Mouse (Mus musculus) forebrain, embryonic 16.5 days (tissue): ENCODE measurements around the gene Slx4ip. TPM values are rescaled to one million over a fixed set of nuclear protein-coding genes. Genes with fewer than 3 reads are reported as not detected.

ENCODE experiments used
- ATAC-seq: fragments of 200-750 bp; cut with Nextera tagmentation; 2 replicates; pipeline ENCODE4 v1.8.0; 2017; ENCODE audit warnings: mild to moderate bottlenecking, moderate library complexity
- H3K27ac ChIP-seq: fragments of 300-500 bp; sonication (generic); 2 replicates; pipeline ENCODE4 v1.5.1; 2014; ENCODE audit warnings: low read length, control low read depth
- H3K27me3 ChIP-seq: fragments of 300-500 bp; sonication (generic); replicated peaks from 2 replicates; pipeline ENCODE4 v1.6.1; 2014; ENCODE audit warnings: low read length; ENCODE audit not compliant: control insufficient read depth, insufficient read depth
- H3K36me3 ChIP-seq: fragments of 300-500 bp; sonication (generic); 2 replicates; pipeline ENCODE4 v1.6.1; 2014; ENCODE audit not compliant: control insufficient read depth, insufficient read depth
- H3K4me1 ChIP-seq: fragments of 300-500 bp; sonication (generic); replicated peaks from 2 replicates; pipeline ENCODE4 v1.6.1; 2014; ENCODE audit warnings: low read length; ENCODE audit not compliant: control insufficient read depth, insufficient read depth
- H3K4me2 ChIP-seq: fragments of 300-500 bp; sonication (generic); 2 replicates; pipeline ENCODE4 v1.6.1; 2014; ENCODE audit warnings: mild to moderate bottlenecking, low read length, control low read depth
- H3K4me3 ChIP-seq: fragments of 300-500 bp; sonication (generic); replicated peaks from 2 replicates; pipeline ENCODE4 v1.5.1; 2014; ENCODE audit warnings: mild to moderate bottlenecking, low read length, control low read depth
- H3K9ac ChIP-seq: fragments of 300-500 bp; sonication (generic); replicated peaks from 2 replicates; pipeline ENCODE4 v1.6.1; 2014; ENCODE audit warnings: low read depth, low read length, control low read depth
- H3K9me3 ChIP-seq: fragments of 300-500 bp; sonication (generic); 2 replicates; pipeline ENCODE4 v1.6.1; 2016; ENCODE audit warnings: low read length; ENCODE audit not compliant: control insufficient read depth
- WGBS: fragments of 180-500 bp; shearing (Covaris S2); extraction: QIAGEN DNeasy Blood & Tissue Kit; methylation state at CpG from one replicate; pipeline ENCODE4 v1.1.7; 2014; 5-methylcytosine and 5-hydroxymethylcytosine counted together
- polyA plus RNA-seq: library from polyadenylated mRNA; unstranded; fragments of >200 nt; fragmentation: Nextera tagmentation; extraction: Ambion mirVana; gene quantifications from 2 replicates; pipeline ENCODE4 v1.2.1, GENCODE M21; 2015

Gene Slx4ip
- polyA plus RNA-seq, 1 experiment from 2014 or later, result 12.4 TPM

DNA sequence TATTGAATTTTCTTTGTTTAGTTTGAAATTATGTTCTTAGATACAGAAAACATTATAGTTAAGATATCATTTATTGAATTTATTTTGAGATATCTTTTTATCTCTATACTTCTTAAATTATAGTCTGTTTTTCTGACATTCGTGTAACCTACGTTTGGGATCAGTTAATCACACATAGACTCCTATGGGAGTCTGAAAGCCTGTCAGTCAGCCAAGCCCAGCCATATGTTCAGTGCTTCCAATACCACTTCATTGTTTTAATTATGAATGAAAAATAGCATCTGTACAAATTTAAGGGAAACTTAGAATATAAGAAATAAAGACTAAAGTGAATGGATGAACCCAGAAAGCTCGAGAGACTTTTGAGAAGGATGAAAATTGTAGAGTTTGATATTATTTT is 17.6 kb downstream of the Slx4ip start:
- peaks cover 14% of the 10 kb centered on the region for H3K4me1 ChIP-seq
- H3K9me3 ChIP-seq, result no peaks in the 10 kb centered on the region
- no peak overlapping the region for H3K4me2 ChIP-seq
- WGBS, result 59% methylated on average over 3 of the region's 3 CpGs
- no peak for ATAC-seq
- H3K4me3 ChIP-seq, result no peak overlapping the region
- H3K9ac ChIP-seq, result no peak overlapping the region
- peaks cover 5% of the 10 kb centered on the region for H3K36me3 ChIP-seq
- H3K27ac ChIP-seq, result no peak overlapping the region
- H3K27me3 ChIP-seq, result no peaks in the 10 kb centered on the region

DNA sequence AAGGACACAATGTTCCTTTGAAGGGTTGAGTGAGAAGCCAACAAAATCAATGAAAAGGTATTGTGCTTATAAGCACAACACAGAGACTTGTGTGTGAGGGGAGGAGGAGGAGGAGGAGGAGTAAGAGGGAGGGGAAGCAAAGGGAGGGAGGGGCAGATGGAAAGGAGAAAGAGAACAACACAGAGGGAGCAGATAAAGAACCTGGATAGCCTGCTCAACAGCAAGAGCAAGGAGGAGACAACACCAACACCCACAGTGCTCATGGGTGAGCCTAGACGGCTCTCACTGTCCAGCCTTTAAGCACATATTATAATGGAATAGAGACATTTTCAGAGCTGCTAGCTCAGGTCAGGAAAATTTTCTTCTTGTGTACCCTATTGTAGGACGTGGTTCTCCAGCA is 18.3 kb downstream of the Slx4ip start:
- 60% methylated on average over 2 of the region's 2 CpGs for WGBS
- Histone ChIP-seq H3K4me1 (peaks cover 14% of the 10 kb centered on the region), H3K27me3 (no peaks in the 10 kb centered on the region), H3K36me3 (peaks cover 5% of the 10 kb centered on the region), H3K4me3 (no peak overlapping the region), H3K9ac (no peak overlapping the region), H3K27ac (no peak overlapping the region), H3K9me3 (no peaks in the 10 kb centered on the region), H3K4me2 (no peak overlapping the region)
- no peak for ATAC-seq

DNA sequence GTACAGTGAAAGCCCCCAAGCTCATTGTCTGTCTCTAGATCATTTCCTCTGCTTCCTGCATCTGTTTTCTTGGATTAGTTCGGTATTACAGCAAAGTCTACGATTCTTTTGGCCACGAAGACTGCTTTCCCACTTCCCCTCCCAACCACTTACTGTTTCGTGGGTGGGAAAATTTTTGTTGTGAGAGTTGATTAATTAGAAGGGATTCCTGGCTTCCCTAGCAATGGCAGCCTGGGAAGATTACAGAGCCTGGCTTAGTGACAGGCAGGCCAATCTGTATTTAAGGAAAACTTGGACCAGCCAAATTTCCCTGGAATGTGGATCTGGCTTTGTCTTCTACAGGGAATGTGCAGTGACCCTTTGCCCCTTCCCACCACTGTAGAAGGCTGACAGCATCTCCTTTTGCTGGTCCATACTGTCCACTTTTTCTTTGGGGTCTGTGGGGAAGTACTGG is 21.0 kb downstream of the Slx4ip start:
- no peaks in the 10 kb centered on the region for H3K36me3 ChIP-seq
- H3K4me1 ChIP-seq, result peaks cover 14% of the 10 kb centered on the region
- no peak overlapping the region for H3K27ac ChIP-seq
- no peaks in the 10 kb centered on the region for H3K27me3 ChIP-seq
- 5% methylated on average over 4 of the region's 4 CpGs for WGBS
- ATAC-seq, result peak; percentile 66
- no peaks in the 10 kb centered on the region for H3K9me3 ChIP-seq
- H3K4me3 ChIP-seq, result no peak overlapping the region
- no peak overlapping the region for H3K9ac ChIP-seq
- H3K4me2 ChIP-seq, result no peak overlapping the region

DNA sequence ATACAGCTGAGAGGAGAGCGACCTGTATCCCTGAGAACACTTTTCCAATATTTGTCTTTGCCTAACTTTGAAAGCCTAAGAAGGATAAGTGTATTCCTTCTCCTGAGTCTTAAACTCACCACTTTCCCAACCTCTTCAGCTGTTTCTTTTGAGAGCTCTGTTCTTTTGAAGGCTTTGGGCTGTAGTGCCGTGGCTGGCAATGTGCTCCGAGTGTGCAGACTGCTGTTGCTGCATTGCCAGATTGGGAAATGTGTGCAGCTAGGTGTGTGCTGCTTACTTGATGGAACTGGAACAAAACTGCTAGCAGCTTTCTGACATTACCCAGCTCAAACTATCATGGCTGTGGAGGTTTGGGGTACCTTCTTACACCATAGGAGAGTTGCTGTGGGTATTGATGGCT is 22.0 kb downstream of the Slx4ip start:
- Histone ChIP-seq H3K4me3 (no peak overlapping the region), H3K4me1 (peaks cover 14% of the 10 kb centered on the region), H3K27ac (no peak overlapping the region), H3K9me3 (no peaks in the 10 kb centered on the region), H3K4me2 (no peak overlapping the region), H3K27me3 (no peaks in the 10 kb centered on the region), H3K36me3 (no peaks in the 10 kb centered on the region), H3K9ac (no peak overlapping the region)
- ATAC-seq, result no peak
- WGBS, result 27% methylated on average over 3 of the region's 3 CpGs

DNA sequence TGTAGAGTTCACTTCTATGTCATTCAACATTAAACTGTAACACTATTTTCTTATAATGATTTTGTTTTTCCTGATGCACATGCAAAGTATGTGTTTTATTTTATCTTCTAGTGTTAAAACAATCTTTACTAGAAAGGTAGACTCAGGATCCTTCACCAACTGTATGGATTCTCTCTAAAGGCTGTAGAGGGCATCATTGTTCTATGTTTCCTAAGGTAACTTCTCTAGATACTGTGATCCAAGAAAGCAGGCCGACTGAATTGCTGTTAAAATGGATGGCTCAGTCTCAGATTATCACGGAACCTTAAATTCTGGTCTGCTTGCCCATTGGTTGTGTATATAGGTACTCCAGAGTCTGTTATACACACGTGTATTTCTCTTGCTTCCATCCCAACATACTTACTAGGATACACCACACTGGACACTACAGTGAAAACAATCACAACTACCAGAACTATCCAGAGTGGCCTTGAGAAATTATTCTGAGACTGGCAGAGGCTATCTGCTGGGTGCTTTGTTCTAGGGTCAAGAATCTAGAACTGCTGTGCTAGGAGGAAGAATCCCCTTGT is 23.4 kb downstream of the Slx4ip start:
- no peak overlapping the region for H3K9ac ChIP-seq
- no peak overlapping the region for H3K4me2 ChIP-seq
- no peak overlapping the region for H3K4me3 ChIP-seq
- H3K36me3 ChIP-seq, result no peaks in the 10 kb centered on the region
- no peaks in the 10 kb centered on the region for H3K27me3 ChIP-seq
- peaks cover 14% of the 10 kb centered on the region for H3K4me1 ChIP-seq
- H3K27ac ChIP-seq, result no peak overlapping the region
- peak; percentile 62 for ATAC-seq
- 49% methylated on average over 3 of the region's 3 CpGs for WGBS
- H3K9me3 ChIP-seq, result no peaks in the 10 kb centered on the region

DNA sequence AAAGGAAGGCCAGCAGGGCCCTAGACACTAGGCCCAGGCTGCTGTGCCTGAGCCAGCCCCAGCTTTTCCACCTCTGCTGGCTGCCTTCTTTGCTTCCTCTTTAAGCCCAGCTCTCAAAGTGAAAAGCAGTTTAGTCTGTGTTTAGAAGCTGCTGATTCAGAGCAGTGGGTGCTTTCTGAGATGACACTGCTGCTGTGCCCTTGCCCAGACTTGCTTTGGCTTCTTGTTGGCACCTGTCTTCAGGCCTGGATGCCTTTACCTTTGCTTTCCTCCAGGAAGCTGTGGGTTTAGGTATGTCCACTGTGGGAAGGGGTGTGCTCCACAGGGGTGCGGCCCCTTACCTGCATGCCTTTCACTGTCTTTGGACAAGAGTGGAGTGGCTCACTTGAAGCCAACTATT is 28.4 kb downstream of the Slx4ip start:
- WGBS, result 100% methylated on average over 1 of the region's 1 CpGs
- no peak overlapping the region for H3K9ac ChIP-seq
- H3K4me3 ChIP-seq, result no peak overlapping the region
- no peak for ATAC-seq
- H3K27ac ChIP-seq, result no peak overlapping the region
- H3K4me1 ChIP-seq, result no peaks in the 10 kb centered on the region; the same call in 1 of the 2 replicates
- H3K27me3 ChIP-seq, result no peaks in the 10 kb centered on the region
- H3K36me3 ChIP-seq, result no peaks in the 10 kb centered on the region
- H3K4me2 ChIP-seq, result no peak overlapping the region
- H3K9me3 ChIP-seq, result no peaks in the 10 kb centered on the region

DNA sequence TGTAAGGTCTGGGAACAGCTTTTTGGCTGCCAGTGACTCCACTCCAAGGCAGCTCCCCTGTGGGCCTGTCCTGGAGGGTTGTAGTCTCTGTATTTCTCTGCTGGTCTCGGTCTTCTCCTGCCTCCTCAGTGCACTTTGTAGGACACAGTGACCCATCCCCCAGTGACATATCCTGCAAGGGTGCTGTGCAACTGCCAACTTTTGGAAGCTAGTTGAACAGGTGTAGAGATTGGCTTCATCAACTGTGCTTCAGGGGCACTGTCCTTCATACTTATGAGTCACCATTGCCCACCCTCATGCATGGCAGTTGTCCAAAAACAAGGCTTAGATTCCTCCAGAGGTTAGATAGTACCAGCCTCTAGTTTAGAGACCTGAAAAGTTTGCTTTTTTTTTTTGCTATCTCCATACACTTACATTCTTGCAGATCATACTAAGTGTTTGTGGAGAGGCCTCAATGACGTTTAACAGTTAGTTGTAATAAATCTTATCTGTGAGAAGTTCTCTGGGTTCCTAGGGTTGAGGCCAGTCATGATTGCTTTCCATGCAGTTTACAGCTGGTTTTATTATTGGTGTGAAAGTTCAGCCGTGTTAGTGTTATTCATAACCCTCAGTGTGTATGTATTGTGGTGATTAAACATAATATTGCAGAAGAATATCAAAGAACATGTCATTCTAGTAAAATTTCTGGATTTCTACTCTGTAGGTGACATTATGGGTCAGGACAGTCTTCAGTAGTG is 29.4 kb downstream of the Slx4ip start:
- no peaks in the 10 kb centered on the region for H3K9me3 ChIP-seq
- no peaks in the 10 kb centered on the region for H3K27me3 ChIP-seq
- no peaks in the 10 kb centered on the region for H3K36me3 ChIP-seq
- H3K27ac ChIP-seq, result no peak overlapping the region
- no peak overlapping the region for H3K4me2 ChIP-seq
- ATAC-seq, result no peak
- no peak overlapping the region for H3K9ac ChIP-seq
- no peak overlapping the region for H3K4me3 ChIP-seq
- H3K4me1 ChIP-seq, result no peaks in the 10 kb centered on the region
- 86% methylated on average over 3 of the region's 3 CpGs for WGBS

DNA sequence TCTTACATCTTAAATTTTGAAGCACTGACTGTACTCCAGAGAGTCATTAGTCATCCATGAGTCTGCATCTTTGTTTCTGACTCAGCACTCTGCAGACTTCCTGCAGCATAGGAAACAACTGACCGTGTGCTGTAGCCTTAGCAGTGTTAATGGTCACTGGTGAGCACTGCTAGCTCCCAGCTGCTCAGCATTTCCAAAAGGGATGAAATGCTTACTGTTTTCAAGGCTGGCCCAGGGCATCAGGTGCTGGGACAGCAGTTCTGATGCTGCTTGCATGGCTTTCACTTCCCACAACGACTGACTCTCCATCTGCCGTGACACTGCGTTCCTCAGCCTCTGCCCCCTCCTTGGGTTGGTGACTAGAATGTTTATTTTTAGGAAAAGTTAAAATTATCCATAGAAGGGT is 30.0 kb downstream of the Slx4ip start:
- H3K9me3 ChIP-seq, result no peaks in the 10 kb centered on the region
- no peak overlapping the region for H3K9ac ChIP-seq
- H3K4me1 ChIP-seq, result no peaks in the 10 kb centered on the region
- no peak for ATAC-seq
- no peak overlapping the region for H3K4me2 ChIP-seq
- 76% methylated on average over 4 of the region's 4 CpGs for WGBS
- H3K4me3 ChIP-seq, result no peak overlapping the region
- H3K27me3 ChIP-seq, result no peaks in the 10 kb centered on the region
- H3K27ac ChIP-seq, result no peak overlapping the region
- no peaks in the 10 kb centered on the region for H3K36me3 ChIP-seq

DNA sequence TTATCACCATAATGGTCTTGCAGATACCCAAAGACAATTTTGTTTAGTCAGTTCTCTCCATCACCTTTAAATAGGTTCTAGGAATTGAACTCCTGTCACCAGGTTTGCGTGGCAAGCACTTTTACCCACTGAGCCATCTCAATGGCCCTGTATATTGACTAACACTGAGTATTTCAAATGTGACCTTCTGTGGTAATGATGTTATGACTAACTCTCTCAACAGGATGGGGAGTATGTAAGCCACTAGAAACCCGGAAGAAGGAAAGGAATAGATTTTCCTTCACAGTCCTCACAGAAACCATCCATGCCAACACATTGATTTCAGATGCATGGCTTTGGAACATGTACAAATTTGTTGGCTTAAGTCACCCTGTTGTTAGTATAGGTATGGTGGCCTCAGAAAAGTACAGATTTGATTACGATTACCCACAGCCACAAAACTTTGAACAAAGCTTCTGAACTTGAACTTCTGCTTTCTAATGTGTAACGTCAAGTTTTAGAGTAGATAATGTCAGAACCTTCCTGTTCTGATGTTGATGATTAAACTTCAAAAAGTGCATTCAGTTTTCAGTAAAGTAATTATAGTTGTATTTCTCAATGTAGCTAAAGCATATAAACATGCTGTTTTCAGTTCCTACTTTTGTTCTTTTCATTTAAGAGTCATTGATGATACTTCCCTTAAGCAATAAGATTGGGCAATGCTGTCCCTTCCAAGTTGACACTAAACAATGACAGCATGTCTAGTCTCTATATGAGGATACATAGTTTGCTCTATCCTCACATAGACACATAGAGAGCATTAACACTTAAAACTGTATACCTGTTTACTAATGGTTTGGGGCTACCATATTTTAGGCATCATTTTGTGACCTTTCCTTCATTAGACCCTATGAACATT is 45.6 kb downstream of the Slx4ip start:
- Histone ChIP-seq H3K9me3 (no peaks in the 10 kb centered on the region), H3K4me1 (no peaks in the 10 kb centered on the region), H3K27ac (no peak overlapping the region), H3K27me3 (no peaks in the 10 kb centered on the region), H3K4me3 (no peak overlapping the region), H3K36me3 (no peaks in the 10 kb centered on the region), H3K9ac (no peak overlapping the region), H3K4me2 (no peak overlapping the region)
- ATAC-seq, result no peak
- 95% methylated on average over 4 of the region's 4 CpGs for WGBS
